Mouse (Mus musculus) urinary bladder, adult 2 months (tissue): ENCODE measurements around the gene Kbtbd8. TPM values are rescaled to one million over a fixed set of nuclear protein-coding genes. Genes with fewer than 3 reads are reported as not detected.

Experiments used
- DNase-seq: peaks from one replicate; pipeline ENCODE4 v3.0.0; 2022; ENCODE audit warnings: low spot score
- polyA plus RNA-seq: library from polyadenylated mRNA; depleted of rRNA; stranded (reverse); fragments of >200 nt; gene quantifications from 2 replicates; pipeline ENCODE4 v1.2.3, GENCODE M21; 2012; rRNA removed

The Kbtbd8 gene
- polyA plus RNA-seq, 1 experiment = 1.2 TPM

DNA sequence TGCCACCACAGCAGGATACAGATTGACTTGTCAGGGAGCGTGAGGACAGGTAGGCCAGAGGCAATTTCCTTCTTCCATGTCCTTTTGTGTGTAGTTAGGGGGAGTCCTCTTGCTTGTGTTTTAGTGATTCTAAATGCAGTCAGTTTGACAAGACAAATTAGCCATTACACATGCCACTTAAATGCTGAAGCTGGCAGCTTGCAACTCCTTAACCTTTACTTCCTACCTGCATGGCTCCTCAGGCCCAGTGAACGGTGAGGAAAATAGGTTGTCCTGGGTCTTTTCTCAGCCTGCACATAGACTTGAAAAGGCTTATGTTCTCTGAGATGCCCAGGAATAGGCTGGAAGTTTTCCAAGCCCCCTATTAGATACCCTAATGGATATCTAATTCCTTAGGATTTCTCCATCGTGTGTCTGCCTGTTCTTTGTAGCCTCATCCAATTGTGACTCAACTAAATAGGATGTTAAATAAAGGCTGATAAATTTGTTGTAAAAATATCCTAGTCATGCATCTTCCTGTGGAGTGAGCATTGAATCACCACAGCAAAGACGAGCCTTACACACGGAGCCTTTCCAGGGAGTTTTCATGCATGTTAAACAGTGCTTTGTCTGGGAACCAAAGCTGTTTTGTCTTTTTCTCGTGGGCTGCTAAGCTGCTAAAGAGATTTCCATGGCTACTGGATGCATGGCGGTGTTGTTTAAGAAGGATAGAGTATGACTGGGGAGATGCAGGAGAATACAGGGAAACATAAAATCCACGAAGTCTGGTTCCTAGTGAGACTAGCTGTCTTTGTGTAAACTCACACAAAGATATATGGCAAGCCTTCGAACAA is 57.5 kb downstream of the Kbtbd8 start:
- no peak for DNase-seq

Other genes starting within 250 kb of the Kbtbd8 start
- not detected in 2 replicates for gene Gm10234, start 204.9 kb downstream of the Kbtbd8 start, polyA plus RNA-seq